Comparison of ENCODE assay signal across 9 mouse cellular contexts in genomic region chr12:81160831-81161230, GRCm38 (mm10).
DNase-seq lines count a peak whose midpoint lies in the region; ATAC-seq and TF ChIP-seq lines count a peak whose summit lies in the region.
"Had no signal": no experiment of that assay in that cellular context is flagged by ENCODE, and none has a peak within 500 bp of the region (broad histone marks: within the 10 kb centered on the region; RNA-seq: fewer than 3 reads in every experiment).

No protein-coding gene starts in this region.

- H3K36me3 ChIP-seq in forebrain, postnatal 0 days (ENCODE audit: insufficient read depth) = no peaks in the 10 kb centered on the region
- no peaks in the 10 kb centered on the region for H3K36me3 ChIP-seq in forebrain, embryonic 15.5 days
- no peaks in the 10 kb centered on the region for H3K36me3 ChIP-seq in lung, postnatal 0 days (ENCODE audit: insufficient read depth, low read length)
- no peaks in the 10 kb centered on the region for H3K36me3 ChIP-seq in midbrain, embryonic 13.5 days
- H3K36me3 ChIP-seq: limb, embryonic 12.5 days had no signal

- no peak for ATAC-seq in forebrain, postnatal 0 days
- no peak for ATAC-seq in forebrain, embryonic 15.5 days (replicated peaks)
- no peak for ATAC-seq in lung, postnatal 0 days
- no peak for ATAC-seq in midbrain, embryonic 13.5 days

- H3K4me1 ChIP-seq in forebrain, postnatal 0 days (ENCODE audit: insufficient read depth) = no peaks in the 10 kb centered on the region
- H3K4me1 ChIP-seq in forebrain, embryonic 15.5 days = no peaks in the 10 kb centered on the region
- H3K4me1 ChIP-seq in lung, postnatal 0 days (ENCODE audit: insufficient read depth, low read depth, low read length) = no peaks in the 10 kb centered on the region
- H3K4me1 ChIP-seq in midbrain, embryonic 13.5 days (replicated peaks) = peaks cover 6% of the 10 kb centered on the region; the same call in 1 of the 2 replicates

- no peak overlapping the region for H3K4me2 ChIP-seq in forebrain, postnatal 0 days (ENCODE audit: low read depth)
- no peak overlapping the region for H3K4me2 ChIP-seq in forebrain, embryonic 15.5 days (replicated peaks)
- H3K4me2 ChIP-seq in lung, postnatal 0 days (replicated peaks; ENCODE audit: low read depth, low read length) = no peak overlapping the region
- H3K4me2 ChIP-seq in midbrain, embryonic 13.5 days (replicated peaks) = no peak overlapping the region
- H3K4me2 ChIP-seq: limb, embryonic 12.5 days had no signal

- H3K9me3 ChIP-seq in forebrain, postnatal 0 days (ENCODE audit: low read length) = no peaks in the 10 kb centered on the region
- H3K9me3 ChIP-seq in forebrain, embryonic 15.5 days = no peaks in the 10 kb centered on the region
- H3K9me3 ChIP-seq in lung, postnatal 0 days (ENCODE audit: low read length) = no peaks in the 10 kb centered on the region
- no peaks in the 10 kb centered on the region for H3K9me3 ChIP-seq in midbrain, embryonic 13.5 days
- H3K9me3 ChIP-seq: limb, embryonic 12.5 days had no signal

- H3K27me3 ChIP-seq in forebrain, postnatal 0 days (ENCODE audit: insufficient read depth, low read length) = no peaks in the 10 kb centered on the region
- H3K27me3 ChIP-seq in forebrain, embryonic 15.5 days = no peaks in the 10 kb centered on the region
- H3K27me3 ChIP-seq in lung, postnatal 0 days (replicated peaks; ENCODE audit: insufficient read depth, low read length) = no peaks in the 10 kb centered on the region
- H3K27me3 ChIP-seq in midbrain, embryonic 13.5 days = no peaks in the 10 kb centered on the region
- H3K27me3 ChIP-seq: limb, embryonic 12.5 days had no signal

- no peak overlapping the region for H3K27ac ChIP-seq in forebrain, postnatal 0 days (ENCODE audit: low read depth, low read length)
- H3K27ac ChIP-seq in forebrain, embryonic 15.5 days (replicated peaks) = no peak overlapping the region
- H3K27ac ChIP-seq in lung, postnatal 0 days (ENCODE audit: low read length) = no peak overlapping the region
- H3K27ac ChIP-seq in midbrain, embryonic 13.5 days = no peak overlapping the region
- H3K27ac ChIP-seq: limb, embryonic 12.5 days had no signal

- peak; percentile 44 for TF ChIP-seq CTCF in forebrain, postnatal 0 days (IDR thresholded peaks at IDR 0.05; ENCODE audit: low read depth)
- peak; percentile 18; the same call in 1 of the 2 replicates for TF ChIP-seq CTCF in lung, postnatal 0 days (IDR thresholded peaks at IDR 0.05)

- no peak overlapping the region for H3K9ac ChIP-seq in forebrain, postnatal 0 days
- H3K9ac ChIP-seq in forebrain, embryonic 15.5 days (replicated peaks) = no peak overlapping the region
- H3K9ac ChIP-seq in lung, postnatal 0 days (replicated peaks; ENCODE audit: low read depth) = no peak overlapping the region
- no peak overlapping the region for H3K9ac ChIP-seq in midbrain, embryonic 13.5 days (replicated peaks)
- H3K9ac ChIP-seq: limb, embryonic 12.5 days had no signal

- no peak for TF ChIP-seq EP300 in lung, postnatal 0 days (IDR thresholded peaks at IDR 0.05)

- peak; percentile 28 for DNase-seq in forebrain, postnatal 0 days
- no peak for DNase-seq in lung, postnatal 0 days (ENCODE audit: low spot score)
- no peak for DNase-seq in lung, postnatal 25 days (ENCODE audit: low spot score)
- DNase-seq in adrenal gland, postnatal 10 days = peak; percentile 76
- DNase-seq in right cerebral cortex, postnatal 4 days = peak; percentile 64
- DNase-seq in spleen, postnatal 36 days (ENCODE audit: low spot score in 2 of 2) = no peak

- H3K4me3 ChIP-seq in forebrain, postnatal 0 days (ENCODE audit: low read depth, low read length) = no peak overlapping the region
- no peak overlapping the region for H3K4me3 ChIP-seq in forebrain, embryonic 15.5 days
- H3K4me3 ChIP-seq in lung, postnatal 0 days (ENCODE audit: low read depth, low read length) = no peak overlapping the region
- no peak overlapping the region for H3K4me3 ChIP-seq in midbrain, embryonic 13.5 days (replicated peaks)
- H3K4me3 ChIP-seq: limb, embryonic 12.5 days had no signal

- 63% methylated on average over 5 of the region's 5 CpGs for WGBS in forebrain, postnatal 0 days
- WGBS in forebrain, embryonic 15.5 days = 69% methylated on average over 5 of the region's 5 CpGs
- 70% methylated on average over 5 of the region's 5 CpGs for WGBS in lung, postnatal 0 days
- 65% methylated on average over 5 of the region's 5 CpGs for WGBS in midbrain, embryonic 13.5 days

Comparison
In these comparisons a context has a peak if more than half of its experiments do, and no peak if none do; other contexts are left out.
1. DNase-seq: peak in forebrain, postnatal 0 days (single experiment), adrenal gland, postnatal 10 days (single experiment) and right cerebral cortex, postnatal 4 days (single experiment); none in lung, postnatal 0 days (single experiment), lung, postnatal 25 days (single experiment) and spleen, postnatal 36 days (0 of 2).